ENCODE assay signal across 8 mouse cellular contexts in genomic region chr8:106338741-106339209, GRCm38 (mm10). TPM values are rescaled to one million over a fixed set of nuclear protein-coding genes. Genes with fewer than 3 reads are reported as not detected.
DNase-seq lines count a peak whose midpoint lies in the region; ATAC-seq and TF ChIP-seq lines count a peak whose summit lies in the region.

No protein-coding gene starts in this region.

- 0 out of 2 replicates have a peak overlapping the region, but pooled peaks have one; percentile 27 for H3K27ac ChIP-seq in MEL (ENCODE audit: control insufficient read depth, low read depth, low read length)
- H3K27ac ChIP-seq in limb, embryonic 14.5 days (replicated peaks; ENCODE audit: low read depth, low read length), result no peak overlapping the region

- TF ChIP-seq EP300 in MEL (IDR thresholded peaks at IDR 0.05; ENCODE audit: low read depth in 1 of 2, low read length in 2 of 2), result no peak

- no peaks in the 10 kb centered on the region for H3K27me3 ChIP-seq in MEL (ENCODE audit: control insufficient read depth in 1 of 2, insufficient read depth in 2 of 2, low read length in 2 of 2)
- peaks cover 28% of the 10 kb centered on the region for H3K27me3 ChIP-seq in limb, embryonic 14.5 days (ENCODE audit: control insufficient read depth, insufficient read depth, low read length)

- H3K79me2 ChIP-seq in MEL (ENCODE audit: control insufficient read depth, insufficient read depth, low read length, poor library complexity), result no peaks in the 10 kb centered on the region; the same call in 1 of the 2 replicates

- 35% methylated on average over 8 of the region's 8 CpGs for WGBS in limb, embryonic 14.5 days

- peak; percentile 13 for DNase-seq in 416B (ENCODE audit: low read depth)
- DNase-seq in MEL (ENCODE audit: low read depth, low spot score), result peak; percentile 82
- DNase-seq in limb, embryonic 14.5 days (ENCODE audit: low spot score), result no peak
- no peak for DNase-seq in thymus, postnatal 4 days
- DNase-seq in gastrocnemius, adult 8-10 months (ENCODE audit: low spot score in 2 of 2), result no peak

- H3K4me2 ChIP-seq in limb, embryonic 14.5 days (replicated peaks; ENCODE audit: low read depth, low read length, severe bottlenecking), result peak overlapping the region; percentile 55

- TF ChIP-seq RAD21 in MEL (IDR thresholded peaks at IDR 0.05; ENCODE audit: low read depth, low read length), result no peak

- H3K4me3 ChIP-seq in MEL (ENCODE audit: control insufficient read depth in 1 of 2, insufficient read depth in 1 of 2, low read depth in 2 of 2, low read length in 2 of 2), result peak overlapping the region; percentile 58 to 75; a peak in 3 of 4 replicates
- peak overlapping the region; percentile 41 for H3K4me3 ChIP-seq in limb, embryonic 14.5 days (replicated peaks; ENCODE audit: low read length)

- TF ChIP-seq CTCF in MEL (IDR thresholded peaks at IDR 0.05 in 2 of 3, conservative IDR thresholded peaks at IDR 0.05 in 1 of 3; ENCODE audit: control insufficient read depth in 1 of 3, insufficient read depth in 1 of 3, low read depth in 2 of 3, low read length in 3 of 3, poor library complexity in 1 of 3, severe bottlenecking in 1 of 3), result no peak

- H3K36me3 ChIP-seq in MEL (ENCODE audit: control insufficient read depth in 1 of 2, insufficient read depth in 2 of 2, low read length in 2 of 2), result peaks cover 0 to 19% of the 10 kb centered on the region in 2 experiments; a peak in 2 of 4 replicates
- H3K36me3 ChIP-seq in limb, embryonic 14.5 days (ENCODE audit: control insufficient read depth, insufficient read depth, low read length), result no peaks in the 10 kb centered on the region

- peak; percentile 59 for ATAC-seq in granulocyte monocyte progenitor cell, adult 5-6 weeks (replicated peaks; ENCODE audit: poor library complexity, severe bottlenecking)
- no peak for ATAC-seq in limb, embryonic 14.5 days (ENCODE audit: low FRiP score, low read depth)
- ATAC-seq in monocyte, adult 5-6 weeks (replicated peaks; ENCODE audit: insufficient number of reproducible peaks, low FRiP score, low TSS enrichment, poor library complexity, severe bottlenecking), result peak; percentile 67
- ATAC-seq in frontal cortex, adult (ENCODE audit: low TSS enrichment), result no peak

- peak overlapping the region; percentile 40 for H3K9ac ChIP-seq in MEL (ENCODE audit: control insufficient read depth, low read depth, low read length, poor library complexity, severe bottlenecking)
- no peak overlapping the region for H3K9ac ChIP-seq in limb, embryonic 14.5 days (ENCODE audit: low read depth, low read length, severe bottlenecking)

- no peak for TF ChIP-seq POLR2A in MEL (IDR thresholded peaks at IDR 0.05; ENCODE audit: control insufficient read depth in 1 of 2, insufficient read depth in 1 of 2, low read depth in 1 of 2, low read length in 2 of 2, poor library complexity in 1 of 2)
- TF ChIP-seq POLR2A in limb, embryonic 14.5 days (IDR thresholded peaks at IDR 0.05; ENCODE audit: borderline replicate concordance, extremely low read depth, insufficient read depth, insufficient read length), result no peak

- peaks cover 7 to 19% of the 10 kb centered on the region in 2 experiments for H3K4me1 ChIP-seq in MEL (ENCODE audit: control insufficient read depth in 1 of 2, insufficient read depth in 2 of 2, low read length in 2 of 2)
- H3K4me1 ChIP-seq in limb, embryonic 14.5 days (ENCODE audit: control insufficient read depth, insufficient read depth, low read length), result peaks cover 4% of the 10 kb centered on the region; the same call in 1 of the 2 replicates

- no peaks in the 10 kb centered on the region for H3K9me3 ChIP-seq in MEL (replicated peaks; ENCODE audit: insufficient read depth, low read length)
- H3K9me3 ChIP-seq in limb, embryonic 14.5 days (ENCODE audit: control insufficient read depth, low read length), result no peaks in the 10 kb centered on the region

TF ChIP-seq in MEL, 35 proteins besides CTCF, POLR2A, EP300 and RAD21:
- TF ChIP-seq CHD2 (IDR thresholded peaks at IDR 0.05; ENCODE audit: low read length) (no peak), HCFC1 (IDR thresholded peaks at IDR 0.05; ENCODE audit: low read depth, low read length) (peak; percentile 53; the same call in 1 of the 2 replicates), NELFE (IDR thresholded peaks at IDR 0.05; ENCODE audit: low read depth, low read length) (no peak)
TF ChIP-seq in MEL: peak in this region for 1.

RNA-seq across cellular contexts. Expression of gene Smpd3, which starts 1.0 kb away (rescaled TPM):
- 0.04 and 0.07 TPM in 2 replicates for total RNA-seq in MEL (2012; rRNA removed)
- under 1 TPM in 1 of 2 experiments, not detected in 1; 0.08 TPM for polyA plus RNA-seq in MEL (2012; ENCODE audit: insufficient read depth in 1 of 2, insufficient read length in 2 of 2, low read depth in 1 of 2, low replicate concordance in 2 of 2, missing spikeins in 1 of 2)
- not detected in 2 replicates for total RNA-seq in granulocyte monocyte progenitor cell, adult 5-6 weeks (2014; fragmentation: Nextera tagmentation)
- 0.13 TPM in 1 of 2 replicates, not detected in the other for total RNA-seq in granulocyte monocyte progenitor cell, adult 5-6 weeks (2017)
- polyA plus RNA-seq in limb, embryonic 14.5 days (2012; rRNA removed), result 17.5 and 22.5 TPM in 2 replicates
- polyA plus RNA-seq in limb, embryonic 14.5 days (2014; fragmentation: Nextera tagmentation; extraction: Ambion mirVana), result 7.4 and 11.2 TPM in 2 replicates
- total RNA-seq in monocyte, adult 5-6 weeks (2017), result 0.48 to 1.1 TPM in 2 of 3 replicates, not detected in the other
- total RNA-seq in gastrocnemius, adult 8-10 months (2022), result 1 to 10 TPM in 1 of 4 experiments, under 1 TPM in 3; 0.53 to 1.0 (median 0.74) TPM

Comparison
In these comparisons a context has a peak if more than half of its experiments do, and no peak if none do; other contexts are left out.
1. DNase-seq: peak in 416B (single experiment) and MEL (single experiment); none in limb, embryonic 14.5 days (single experiment), thymus, postnatal 4 days (single experiment) and gastrocnemius, adult 8-10 months (0 of 2).
2. ATAC-seq: peak in granulocyte monocyte progenitor cell, adult 5-6 weeks (single experiment) and monocyte, adult 5-6 weeks (single experiment); none in limb, embryonic 14.5 days (single experiment) and frontal cortex, adult (single experiment).